Mouse (Mus musculus): ENCODE measurements around the gene Mamdc4. TPM values are rescaled to one million over a fixed set of nuclear protein-coding genes. Genes with fewer than 3 reads are reported as not detected.

The Mamdc4 gene
- 1.4 TPM for polyA plus RNA-seq (2017; shearing (Covaris generic))

DNA sequence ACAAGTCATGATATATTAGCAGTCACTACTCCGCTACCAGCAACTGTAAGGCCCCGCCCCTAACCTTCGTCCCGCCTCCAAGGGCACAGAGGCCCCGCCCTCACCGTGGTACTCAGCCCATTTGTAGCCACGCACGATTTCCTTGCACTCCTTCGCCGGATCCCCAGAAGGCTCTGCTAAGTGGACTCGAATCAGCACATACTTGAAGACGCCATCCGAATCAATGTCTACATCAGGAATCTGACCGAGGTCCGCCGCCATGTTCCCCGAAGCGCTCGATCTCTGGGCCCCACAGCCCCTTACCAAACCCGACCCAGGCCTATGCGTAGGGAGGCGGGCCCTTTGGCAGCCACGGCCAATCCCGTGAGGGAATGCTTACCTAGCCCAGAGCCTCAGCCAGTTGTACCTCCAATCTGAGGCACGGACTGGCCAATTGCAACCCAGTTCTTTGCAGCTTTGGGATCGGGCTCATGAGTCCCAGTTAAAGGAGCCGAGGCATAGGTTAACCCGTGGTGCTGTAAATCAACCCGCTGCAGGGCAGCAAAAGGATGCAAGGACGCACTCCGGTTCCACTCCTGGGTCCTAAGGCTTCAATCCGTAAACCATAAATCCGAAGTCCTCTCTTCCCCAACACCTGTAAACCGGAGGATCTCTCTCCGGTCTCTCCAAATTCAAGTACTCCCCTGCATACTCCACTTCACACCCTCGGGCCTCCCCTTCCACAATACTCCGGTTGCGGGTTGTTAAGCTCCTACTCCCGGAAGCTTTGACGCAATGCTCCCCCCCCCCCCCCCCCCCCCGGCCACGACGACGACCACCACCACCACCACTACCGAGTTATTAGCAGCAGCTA is at the start of gene Mamdc4, which contains the start of gene Phpt1:
Gene Mamdc4, minus strand, starts transcription at position 267 of the 853 bp plus-strand sequence.
Gene Phpt1, minus strand, starts transcription at position 646 of the 853 bp plus-strand sequence.

DNA sequence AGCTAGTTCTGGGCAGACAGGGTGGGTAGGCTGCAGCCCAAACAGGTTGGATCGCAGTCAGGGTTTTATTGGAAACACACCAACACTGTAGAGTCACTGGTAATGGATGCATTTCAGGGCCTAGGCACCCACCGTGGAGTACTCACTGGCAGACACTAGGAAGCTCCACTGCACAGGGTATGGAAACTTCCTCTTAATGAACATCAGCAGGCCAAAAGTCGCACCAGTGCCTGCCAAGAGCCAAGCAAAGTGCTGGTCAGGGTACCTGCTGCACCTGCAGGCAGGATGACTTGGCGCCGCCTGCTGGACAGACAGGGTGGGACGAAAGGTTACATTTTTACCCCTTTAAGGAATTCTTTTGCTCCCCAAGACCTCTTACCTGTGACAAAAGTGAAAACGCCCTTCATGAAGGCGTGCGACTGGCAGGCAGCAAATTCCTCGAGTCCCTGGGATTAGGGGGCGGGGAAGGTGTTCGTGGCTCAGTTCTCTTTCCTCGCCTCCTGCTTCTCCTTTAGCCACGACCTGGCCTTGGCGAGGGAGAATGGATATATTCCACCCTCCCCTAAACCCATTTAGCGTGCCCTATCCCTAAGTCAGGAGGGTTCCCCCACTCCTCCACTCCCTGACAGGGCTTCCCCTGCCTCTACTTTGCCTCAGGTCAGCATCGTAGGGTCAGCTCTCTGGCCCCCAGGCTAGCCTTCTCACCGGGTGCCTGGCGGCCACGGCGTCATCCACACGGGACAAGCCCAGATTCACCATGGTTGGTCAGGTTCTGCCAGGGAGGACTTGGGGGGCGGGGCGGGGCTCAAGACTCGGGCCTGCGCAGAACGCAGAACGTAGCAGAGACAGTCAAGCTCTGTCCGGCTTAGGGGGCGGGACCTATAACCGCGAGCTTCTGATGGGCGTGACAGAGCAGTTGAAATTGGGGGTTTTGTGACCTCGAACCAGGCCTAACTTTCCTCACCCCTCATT is 46.9 kb upstream of the Mamdc4 start, which contains the start of gene Tmem141:
Gene Tmem141, minus strand, starts transcription at position 777 of the 972 bp plus-strand sequence.

DNA sequence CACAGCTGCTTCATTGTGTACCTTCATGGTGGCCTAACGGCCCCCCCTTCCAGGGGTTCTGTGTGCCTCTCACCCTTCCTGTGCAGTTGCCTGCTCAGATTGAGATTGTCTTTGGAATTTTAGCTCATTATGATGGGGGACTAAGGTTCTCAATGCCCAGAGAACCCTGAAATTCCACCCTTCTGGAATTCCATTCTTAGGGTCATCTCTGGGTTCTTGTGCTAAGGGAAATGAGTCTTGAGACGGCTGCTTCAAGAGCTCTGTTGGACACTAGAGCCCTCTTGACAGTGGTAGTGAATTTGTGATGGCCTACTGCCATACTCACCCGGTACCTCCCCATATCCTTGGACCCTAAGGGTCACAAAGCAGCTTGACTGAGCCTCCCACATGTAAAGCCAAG is 42.9 kb upstream of the Mamdc4 start, which contains the start of gene Ccdc183:
Gene Ccdc183, minus strand, starts transcription at position 101 of the 400 bp plus-strand sequence.

DNA sequence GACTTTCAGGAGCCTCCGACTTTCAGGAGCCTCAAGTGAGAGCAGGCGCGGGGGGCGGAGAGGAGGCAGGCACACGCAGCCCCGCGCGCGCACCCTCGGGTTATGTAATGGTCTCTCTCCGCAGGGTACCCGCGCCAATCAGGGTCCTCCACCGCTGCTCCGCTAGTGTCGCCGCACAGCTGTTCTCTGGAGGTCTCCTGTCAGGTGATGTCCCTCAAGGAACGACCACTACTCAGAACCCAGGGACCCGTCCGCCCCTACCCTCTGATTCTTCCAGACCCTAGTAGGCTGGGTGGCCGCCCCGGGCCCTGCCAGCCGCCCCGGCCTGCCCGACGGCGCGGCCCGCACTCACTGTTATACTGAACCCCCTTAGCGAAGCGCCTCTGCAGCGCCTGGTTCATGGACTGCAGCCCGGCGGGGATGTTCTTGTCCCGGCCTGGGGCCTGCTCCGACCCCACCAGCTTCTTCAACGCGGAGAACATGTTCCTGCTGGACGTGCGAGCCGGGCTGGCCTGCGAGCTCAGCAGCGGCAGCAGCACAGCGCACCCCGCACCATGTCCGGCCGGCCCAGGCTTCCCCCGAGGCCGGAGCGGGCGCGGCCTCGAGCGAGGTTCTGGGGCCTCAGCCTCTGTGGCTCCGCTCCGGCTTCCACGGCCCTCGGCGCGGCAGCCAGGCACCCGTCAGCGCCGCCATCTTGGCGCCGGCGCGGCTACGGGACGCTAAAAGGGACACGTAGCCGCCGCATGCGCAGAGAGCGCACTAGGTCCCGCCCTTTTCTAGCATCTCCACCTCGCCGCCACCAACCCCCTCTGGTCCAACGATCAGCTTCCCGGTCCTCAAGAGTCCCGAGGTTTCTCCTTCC is 33.3 kb upstream of the Mamdc4 start, which contains the start of gene Rabl6:
Gene Rabl6, minus strand, starts transcription at position 761 of the 862 bp plus-strand sequence.

DNA sequence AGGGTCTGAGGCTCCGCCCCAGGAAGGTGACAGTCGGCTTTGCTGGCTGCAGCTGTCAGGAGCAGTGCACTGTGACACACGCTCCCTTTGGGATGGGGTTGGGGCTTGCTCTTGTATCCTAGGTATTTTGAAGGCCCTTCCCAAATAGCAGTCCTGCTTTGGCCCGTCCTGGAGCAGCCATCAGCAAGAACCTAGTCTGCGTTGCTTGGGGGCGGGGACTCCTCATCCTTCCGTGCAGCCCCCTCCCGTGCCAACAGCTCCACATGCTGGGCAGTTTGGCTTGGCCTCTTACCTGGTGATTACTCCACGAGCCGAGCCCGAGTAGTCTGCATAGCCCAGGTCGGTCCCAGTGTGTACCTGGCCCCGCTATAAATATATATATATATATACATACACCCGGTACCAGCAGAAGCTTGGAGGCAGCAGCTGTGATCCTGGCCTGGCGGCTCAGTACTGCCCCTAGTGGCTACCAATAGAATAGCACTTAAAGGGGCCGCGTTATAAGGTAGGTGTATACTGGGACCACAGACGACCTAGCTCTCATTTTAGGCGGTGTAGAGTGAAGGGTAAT is 6.7 kb upstream of the Mamdc4 start, which contains the start of gene Ajm1:
Gene Ajm1, minus strand, starts transcription at position 464 of the 571 bp plus-strand sequence.

DNA sequence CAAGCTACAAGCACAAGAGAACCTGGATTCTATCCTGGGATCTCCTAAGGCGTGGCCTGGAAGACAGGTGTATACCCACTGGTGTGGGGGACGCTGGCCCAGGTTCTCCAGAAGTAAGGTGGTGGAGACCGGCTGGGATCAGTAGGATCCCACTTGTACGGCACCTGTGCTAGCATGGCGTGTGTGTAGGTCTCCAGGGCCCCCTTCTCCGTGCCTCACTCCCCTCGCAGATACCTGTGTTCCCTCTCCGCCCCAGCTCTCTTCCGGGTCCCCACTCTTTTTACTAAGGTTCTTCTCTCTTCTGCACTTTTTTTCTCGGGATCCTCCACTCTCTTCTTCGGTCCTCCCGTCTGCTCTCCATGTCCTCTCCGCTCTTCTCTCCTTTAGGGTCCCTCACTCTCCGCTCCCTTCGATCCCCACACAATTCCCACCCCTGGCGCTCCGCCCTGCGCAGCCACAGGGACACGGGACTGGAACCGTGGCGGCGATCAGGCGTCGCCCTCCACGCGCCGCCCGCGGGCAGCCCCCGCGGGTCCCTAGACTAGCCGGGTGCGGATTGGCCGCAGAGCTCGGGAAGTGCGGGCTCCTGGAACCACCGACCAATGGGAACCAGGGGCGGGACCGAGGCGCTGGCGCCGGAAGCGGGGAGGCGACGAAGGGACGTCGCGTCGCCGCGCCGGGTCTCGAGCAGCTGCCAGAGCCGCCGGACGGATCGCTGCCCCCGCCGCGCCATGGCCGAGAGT is 17.3 kb downstream of the Mamdc4 start, which contains the start of gene Edf1:
Gene Edf1, plus strand, starts transcription at position 627 of the 743 bp plus-strand sequence.

DNA sequence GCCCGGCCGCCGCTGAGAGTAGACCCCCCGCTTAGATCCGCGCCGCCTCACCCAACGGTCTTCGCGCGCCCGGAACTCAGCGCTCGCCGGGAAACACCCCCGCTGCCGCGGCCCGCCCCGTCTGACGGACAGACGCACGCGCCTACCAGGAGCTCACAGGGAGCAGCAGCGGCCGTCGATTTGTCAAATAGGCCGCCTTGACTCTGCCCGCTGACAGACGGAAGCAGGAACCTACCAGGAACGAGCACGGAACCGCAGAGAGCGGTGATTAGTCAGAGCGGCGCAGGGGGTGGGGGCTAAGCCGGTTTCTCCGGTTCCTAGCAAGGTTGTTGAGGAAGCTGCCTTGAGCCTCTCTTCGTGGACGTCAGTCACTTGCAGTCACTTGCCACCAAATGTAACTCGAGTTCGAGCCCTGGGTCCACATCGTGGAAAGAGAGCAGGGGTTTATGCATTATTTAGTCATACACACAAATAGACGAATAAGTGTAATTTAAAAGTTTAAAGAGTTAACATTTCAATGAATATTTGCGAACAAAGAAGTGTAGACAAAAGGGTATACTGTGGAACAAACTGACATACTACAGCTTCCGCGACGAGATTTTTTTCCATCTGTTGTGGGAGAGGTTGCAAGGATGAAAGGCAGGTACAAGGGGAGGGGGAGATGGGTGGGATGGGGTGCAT is 27.7 kb downstream of the Mamdc4 start, which contains the start of gene Traf2:
Gene Traf2, minus strand, starts transcription at position 130 of the 681 bp plus-strand sequence.

Other genes with a start within 250 kb of the Mamdc4 start
- 21.4 TPM for gene Man1b1, start 242.5 kb downstream of the Mamdc4 start, polyA plus RNA-seq (2017; shearing (Covaris generic))
- gene Dpp7, start 218.5 kb downstream of the Mamdc4 start, polyA plus RNA-seq (2017; shearing (Covaris generic)): 20.6 TPM
- 40.8 TPM for gene Uap1l1, start 209.2 kb downstream of the Mamdc4 start, polyA plus RNA-seq (2017; shearing (Covaris generic))
- gene Sapcd2, start 202.5 kb downstream of the Mamdc4 start, polyA plus RNA-seq (2017; shearing (Covaris generic)): 0.87 TPM
- not detected for gene Entpd2, start 179.0 kb downstream of the Mamdc4 start, polyA plus RNA-seq (2017; shearing (Covaris generic))
- 0.96 TPM for gene Npdc1, start 175.5 kb downstream of the Mamdc4 start, polyA plus RNA-seq (2017; shearing (Covaris generic))
- 5.3 TPM for gene Fut7, start 151.6 kb downstream of the Mamdc4 start, polyA plus RNA-seq (2017; shearing (Covaris generic))
- gene Abca2, start 146.1 kb downstream of the Mamdc4 start, polyA plus RNA-seq (2017; shearing (Covaris generic)): 74.7 TPM
- gene Clic3, start 118.0 kb downstream of the Mamdc4 start, polyA plus RNA-seq (2017; shearing (Covaris generic)): 3.2 TPM
- gene Paxx, start 113.8 kb downstream of the Mamdc4 start, polyA plus RNA-seq (2017; shearing (Covaris generic)): 112 TPM
- gene Ptgds, start 104.8 kb downstream of the Mamdc4 start, polyA plus RNA-seq (2017; shearing (Covaris generic)): not detected
- not detected for gene Lcn12, start 80.9 kb downstream of the Mamdc4 start, polyA plus RNA-seq (2017; shearing (Covaris generic))
- gene Fbxw5, start 74.1 kb downstream of the Mamdc4 start, polyA plus RNA-seq (2017; shearing (Covaris generic)): 110 TPM
- 9.6 TPM for gene C8g, start 73.1 kb downstream of the Mamdc4 start, polyA plus RNA-seq (2017; shearing (Covaris generic))
- gene Traf2, start 27.9 kb downstream of the Mamdc4 start, polyA plus RNA-seq (2017; shearing (Covaris generic)): 80.4 TPM
- gene Edf1, start 17.0 kb downstream of the Mamdc4 start, polyA plus RNA-seq (2017; shearing (Covaris generic)): 341 TPM
- gene Phpt1, start 379 bp upstream of the Mamdc4 start, polyA plus RNA-seq (2017; shearing (Covaris generic)): 72.2 TPM
- gene Ajm1, start 6.9 kb upstream of the Mamdc4 start, polyA plus RNA-seq (2017; shearing (Covaris generic)): 0.20 TPM
- gene Rabl6, start 33.7 kb upstream of the Mamdc4 start, polyA plus RNA-seq (2017; shearing (Covaris generic)): 51.6 TPM
- gene Ccdc183, start 42.8 kb upstream of the Mamdc4 start, polyA plus RNA-seq (2017; shearing (Covaris generic)): not detected
- 1.1 TPM for gene Tmem141, start 47.2 kb upstream of the Mamdc4 start, polyA plus RNA-seq (2017; shearing (Covaris generic))
- gene Fcna, start 53.2 kb upstream of the Mamdc4 start, polyA plus RNA-seq (2017; shearing (Covaris generic)): 2.9 TPM
- not detected for gene Lcn8, start 78.3 kb upstream of the Mamdc4 start, polyA plus RNA-seq (2017; shearing (Covaris generic))
- gene Lcn5, start 83.1 kb upstream of the Mamdc4 start, polyA plus RNA-seq (2017; shearing (Covaris generic)): not detected
- gene Lcn6, start 101.9 kb upstream of the Mamdc4 start, polyA plus RNA-seq (2017; shearing (Covaris generic)): not detected
- 0.22 TPM for gene Lcn10, start 107.9 kb upstream of the Mamdc4 start, polyA plus RNA-seq (2017; shearing (Covaris generic))
- not detected for gene Obp2a, start 125.2 kb upstream of the Mamdc4 start, polyA plus RNA-seq (2017; shearing (Covaris generic))
- gene Bmyc, start 131.9 kb upstream of the Mamdc4 start, polyA plus RNA-seq (2017; shearing (Covaris generic)): 177 TPM
- not detected for gene Obp2b, start 162.2 kb upstream of the Mamdc4 start, polyA plus RNA-seq (2017; shearing (Covaris generic))
- not detected for gene Lcn3, start 190.7 kb upstream of the Mamdc4 start, polyA plus RNA-seq (2017; shearing (Covaris generic))
- gene Lcn11, start 202.2 kb upstream of the Mamdc4 start, polyA plus RNA-seq (2017; shearing (Covaris generic)): not detected
- gene Gm13539, start 207.4 kb upstream of the Mamdc4 start, polyA plus RNA-seq (2017; shearing (Covaris generic)): not detected
- not detected for gene Glt6d1, start 241.0 kb upstream of the Mamdc4 start, polyA plus RNA-seq (2017; shearing (Covaris generic))
- not detected for gene Lcn9, start 248.3 kb upstream of the Mamdc4 start, polyA plus RNA-seq (2017; shearing (Covaris generic))